Mouse (Mus musculus) thymus, postnatal 0 days (tissue): ENCODE results near the gene Msantd3. TPM values are rescaled to one million over a fixed set of nuclear protein-coding genes. Genes with fewer than 3 reads are reported as not detected.

Experiments used
- DNase-seq: peaks from one replicate; pipeline ENCODE4 v3.0.0-alpha.2; 2015; ENCODE audit warnings: low spot score
- polyA plus RNA-seq: library from polyadenylated mRNA; unstranded; fragments of >200 nt; fragmentation: Nextera tagmentation; extraction: Ambion mirVana; gene quantifications from 2 replicates; pipeline ENCODE4 v1.2.1, GENCODE M21; 2015

The Msantd3 gene
- polyA plus RNA-seq, 1 experiment from 2014 or later = 3.6 TPM

- no peak for DNase-seq
These were observed 14.4 kb downstream of the Msantd3 start for GRCm38 (mm10) chr4:48554132-48554531.

GRCm38 (mm10) chr4:48555729-48556128 is 16.0 kb downstream of the Msantd3 start:
- peak; percentile 31 for DNase-seq

GRCm38 (mm10) chr4:48559652-48560051 is 19.9 kb downstream of the Msantd3 start:
- DNase-seq = no peak

GRCm38 (mm10) chr4:48561824-48562223 is 22.1 kb downstream of the Msantd3 start:
- no peak for DNase-seq

- DNase-seq = no peak
These were observed 25.2 kb downstream of the Msantd3 start for GRCm38 (mm10) chr4:48564962-48565361.

GRCm38 (mm10) chr4:48576361-48576760 is 36.6 kb downstream of the Msantd3 start:
- no peak for DNase-seq

- no peak for DNase-seq
These were observed 38.1 kb downstream of the Msantd3 start for GRCm38 (mm10) chr4:48577831-48578230.

GRCm38 (mm10) chr4:48578399-48578798 is 38.7 kb downstream of the Msantd3 start:
- no peak for DNase-seq

GRCm38 (mm10) chr4:48579475-48580110 is 39.9 kb downstream of the Msantd3 start:
- DNase-seq = no peak

GRCm38 (mm10) chr4:48581201-48581600 is 41.5 kb downstream of the Msantd3 start:
- DNase-seq = no peak

GRCm38 (mm10) chr4:48581993-48582392 is 42.3 kb downstream of the Msantd3 start:
- no peak for DNase-seq

- DNase-seq = no peak
These were observed 43.2 kb downstream of the Msantd3 start for GRCm38 (mm10) chr4:48582941-48583340.

GRCm38 (mm10) chr4:48584421-48585240 is 44.9 kb downstream of the Msantd3 start, which contains the start of gene Tmeff1:
Gene Tmeff1 (plus strand): TSS chr4:48585174.
- no peak for DNase-seq

- DNase-seq = no peak
These were observed 45.7 kb downstream of the Msantd3 start for GRCm38 (mm10) chr4:48585241-48586098.

- DNase-seq = no peak
These were observed 46.5 kb downstream of the Msantd3 start for GRCm38 (mm10) chr4:48586099-48586821.

- DNase-seq = no peak
These were observed 47.8 kb downstream of the Msantd3 start for GRCm38 (mm10) chr4:48587526-48587925.

GRCm38 (mm10) chr4:48588576-48588975 is 48.8 kb downstream of the Msantd3 start:
- no peak for DNase-seq

GRCm38 (mm10) chr4:48590862-48591261 is 51.1 kb downstream of the Msantd3 start:
- no peak for DNase-seq

- DNase-seq = no peak
These were observed 51.7 kb downstream of the Msantd3 start for GRCm38 (mm10) chr4:48591390-48591789.

- no peak for DNase-seq
These were observed 52.6 kb downstream of the Msantd3 start for GRCm38 (mm10) chr4:48592328-48592727.

GRCm38 (mm10) chr4:48592844-48593243 is 53.1 kb downstream of the Msantd3 start:
- no peak for DNase-seq
